Mouse (Mus musculus) cerebellum, adult 2 months (tissue): ENCODE results near the gene Cdc42bpb.

ENCODE experiments used
- CTCF ChIP-seq: fragments of 200-500 bp; IDR thresholded peaks from 2 replicates; pipeline ENCODE4 v1.5.1; 2011; ENCODE audit warnings: low read depth, mild to moderate bottlenecking, control low read depth, low read length, moderate library complexity, borderline replicate concordance; ENCODE audit not compliant: insufficient read depth
- POLR2A ChIP-seq: fragments of 200-500 bp; IDR thresholded peaks from 2 replicates; pipeline ENCODE4 v1.6.1; 2011; ENCODE audit warnings: low read length, control low read depth, borderline replicate concordance; ENCODE audit not compliant: insufficient read depth

GRCm38 (mm10) chr12:111377376-111377973, at the start of gene Cdc42bpb:
- TF ChIP-seq POLR2A, result peak; percentile 95
- TF ChIP-seq CTCF, result no peak
